Mouse (Mus musculus): ENCODE data around the gene Ddr2.

Ddr2 gene

DNA sequence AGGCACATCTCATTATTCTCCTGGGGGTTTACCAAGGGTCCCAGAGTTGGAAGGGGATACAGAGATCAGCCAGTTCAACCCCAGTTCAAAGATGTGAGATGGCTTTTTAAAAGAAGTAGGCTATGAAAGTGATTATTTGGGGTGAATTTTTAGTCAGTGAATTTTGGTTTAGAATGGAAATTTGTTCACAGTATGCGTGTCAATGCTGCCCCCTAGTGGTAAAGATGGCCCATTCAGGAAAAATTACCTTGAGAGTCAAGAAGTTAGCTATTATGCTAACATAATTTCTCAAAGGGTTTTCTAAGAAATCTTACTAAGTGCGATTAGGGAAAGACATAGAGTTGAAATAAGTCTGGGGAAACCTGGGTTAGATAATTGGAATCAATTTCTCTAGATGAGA lies 171.2 kb downstream of the Ddr2 start:
- DNase-seq = no peak

DNA sequence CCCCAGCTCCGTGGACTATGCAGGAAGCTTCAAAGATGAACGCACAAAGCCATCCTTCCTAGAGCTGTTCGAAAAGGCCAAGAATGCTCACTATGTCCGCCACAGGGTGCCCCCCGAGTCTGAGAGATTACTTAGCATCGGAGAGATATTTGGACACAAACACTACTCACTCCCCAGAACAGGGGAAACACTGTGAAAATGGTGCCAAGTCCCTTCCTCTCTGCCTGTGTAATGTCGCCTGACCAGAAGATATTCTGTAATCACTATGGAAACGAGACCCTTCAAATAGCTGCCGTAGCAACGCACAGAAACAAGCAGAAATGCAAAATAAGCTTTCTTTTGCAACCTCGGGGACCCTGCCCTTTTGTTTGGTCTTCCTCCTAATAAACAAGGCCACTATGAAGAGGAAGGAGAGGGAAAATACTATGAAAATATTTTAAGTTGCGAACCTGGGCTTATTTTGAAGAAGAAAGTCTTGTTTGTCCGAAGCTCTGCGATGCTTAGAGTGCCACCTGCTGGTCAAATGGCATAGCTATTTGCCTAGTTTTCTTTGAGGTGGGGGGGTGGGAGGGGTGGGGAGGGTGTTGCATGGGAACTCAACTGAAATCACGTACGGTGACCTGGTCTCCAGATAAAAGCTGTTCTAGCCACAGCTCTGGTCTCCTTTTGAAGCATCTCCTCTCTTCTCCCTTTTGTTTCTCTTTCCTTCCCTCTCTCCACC lies 176.4 kb downstream of the Ddr2 start:
- no peak for DNase-seq

DNA sequence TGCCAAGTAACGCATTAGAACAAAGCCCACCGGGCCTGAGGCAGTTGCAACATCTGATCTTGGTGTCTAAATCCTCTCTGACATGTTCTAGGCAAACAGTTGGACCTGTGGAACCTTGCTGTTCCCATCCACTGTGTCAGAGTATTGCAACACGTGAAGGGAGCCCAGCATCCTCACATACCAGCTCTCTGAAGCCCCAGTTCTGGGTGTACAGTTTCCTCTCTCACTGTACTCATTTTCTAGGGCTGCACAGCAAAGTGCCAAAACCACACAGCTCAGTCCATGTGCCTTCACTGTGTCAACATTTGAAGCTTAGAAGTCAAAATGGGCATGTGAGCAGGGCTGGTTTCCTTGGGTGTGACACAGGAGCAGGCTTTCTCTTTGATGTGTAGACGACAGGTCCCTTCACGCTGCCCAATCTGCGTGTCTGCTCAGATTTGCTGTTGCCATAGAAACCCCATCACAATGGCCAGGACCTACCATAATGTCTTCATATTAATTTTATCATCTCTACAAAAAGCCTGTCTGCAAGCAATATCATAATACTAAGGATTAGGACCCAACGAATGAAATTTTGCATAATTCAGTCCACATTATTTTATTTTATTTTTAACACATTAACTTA lies 178.3 kb downstream of the Ddr2 start:
- DNase-seq = no peak

DNA sequence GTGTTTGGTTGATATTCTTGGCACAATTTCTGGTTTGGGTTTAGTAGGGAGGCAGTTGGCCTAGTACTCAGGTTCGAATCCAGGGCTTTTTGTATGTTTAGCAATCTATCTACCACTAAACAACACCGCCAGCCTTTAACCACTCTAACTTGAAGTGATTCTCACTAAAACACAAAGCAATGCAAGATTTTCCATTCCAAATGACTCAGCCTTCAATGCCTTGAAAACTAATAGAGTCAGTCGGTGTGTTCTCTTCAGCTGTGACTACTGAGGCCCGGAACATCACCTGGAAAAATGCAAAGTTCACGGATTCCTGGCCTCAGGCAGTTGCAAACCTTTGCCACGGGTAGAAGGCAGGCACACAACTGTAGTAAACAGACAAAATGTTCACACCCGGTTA lies 178.9 kb downstream of the Ddr2 start:
- no peak for DNase-seq

DNA sequence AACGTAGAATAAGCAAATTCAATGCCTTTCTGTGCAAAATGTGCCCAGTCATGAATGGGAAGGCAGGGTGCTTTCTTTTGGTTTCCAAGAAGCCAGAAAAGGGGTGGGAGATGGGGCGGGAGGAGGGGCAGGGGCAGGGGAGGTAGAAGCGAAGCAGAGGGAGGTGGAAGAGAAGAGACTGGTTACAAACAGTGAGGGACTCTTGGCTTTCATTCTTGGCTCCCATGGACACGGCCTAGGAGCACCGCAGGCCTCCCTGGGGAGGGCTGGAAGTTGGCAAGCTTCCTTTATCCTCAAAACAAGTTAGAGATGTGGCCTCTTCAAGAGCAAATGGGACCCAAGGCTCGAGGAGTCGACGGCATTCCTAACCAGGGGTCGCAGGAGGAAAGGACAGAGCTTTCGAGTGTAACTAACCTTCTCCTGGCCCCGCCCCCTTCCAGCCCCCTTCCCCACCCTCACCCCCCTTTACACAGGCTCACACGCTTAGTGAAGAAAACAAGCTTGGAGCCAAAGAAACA lies 182.0 kb downstream of the Ddr2 start, which contains the start of gene Ccdc190:
Gene Ccdc190, plus strand, starts transcription at position 195 of the 518 bp plus-strand sequence.
- peak; percentile 11 for DNase-seq

DNA sequence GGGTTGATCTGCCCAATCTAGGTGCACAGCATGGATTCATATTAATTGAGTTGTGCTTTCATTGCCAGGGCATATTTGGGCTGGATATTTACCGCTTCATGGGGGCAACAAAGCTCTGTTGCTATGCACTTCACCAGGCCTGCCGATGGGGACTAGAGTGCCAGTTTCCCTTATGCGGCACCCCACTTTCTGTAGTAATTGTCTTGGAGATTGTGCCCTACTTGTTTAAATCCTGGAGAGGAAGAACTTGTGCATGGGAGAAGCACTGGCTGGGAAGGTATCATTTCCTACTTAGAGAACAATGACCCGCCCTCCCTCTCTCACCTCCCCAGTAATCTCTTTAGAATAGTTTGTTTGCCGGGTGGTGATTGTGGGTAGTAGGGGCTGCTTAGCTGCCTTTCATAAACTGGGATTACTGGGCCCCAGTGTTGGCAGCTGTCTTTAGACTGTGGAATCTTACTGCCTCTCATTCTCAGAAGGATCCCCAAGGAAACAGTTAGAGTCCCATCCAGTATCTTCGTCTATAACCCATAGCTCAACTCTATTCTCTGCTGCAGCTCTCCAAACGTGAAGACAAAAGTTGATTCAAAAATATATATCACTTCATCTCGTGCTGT lies 182.7 kb downstream of the Ddr2 start:
- DNase-seq = no peak

DNA sequence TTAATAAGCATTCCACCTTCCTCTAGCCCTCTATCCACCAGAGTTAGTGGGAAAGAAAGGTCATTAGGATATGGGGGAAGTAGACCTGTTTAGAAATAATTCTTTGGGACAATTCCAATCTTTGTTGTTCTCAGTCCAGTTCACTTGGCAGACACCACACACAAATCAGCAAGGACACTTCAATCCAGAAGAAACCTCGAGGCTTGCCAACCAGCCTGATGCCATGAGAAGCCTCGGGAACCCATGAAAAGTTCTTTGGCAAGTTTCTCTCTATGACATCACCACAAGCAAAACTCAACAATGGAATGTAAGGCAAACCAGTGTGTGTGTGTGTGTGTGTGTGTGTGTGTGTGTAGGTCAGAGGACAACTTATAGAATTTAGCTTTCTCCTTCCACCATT lies 186.0 kb downstream of the Ddr2 start:
- DNase-seq = no peak

Measured in kidney, adult 11 months (tissue).